Mouse (Mus musculus) retina, postnatal 1 day (tissue): ENCODE data around the gene Farp1.

Source experiments
- DNase-seq: peaks from one replicate; pipeline ENCODE4 v3.0.0-alpha.2; 2012

Gene Farp1

GRCm38 (mm10) chr14:121231232-121231631 is 196.2 kb downstream of the Farp1 start:
- DNase-seq, result no peak

- no peak for DNase-seq
Observed at GRCm38 (mm10) chr14:121234741-121235307, 199.8 kb downstream of the Farp1 start.

- no peak for DNase-seq
Observed at GRCm38 (mm10) chr14:121236736-121237135, 201.7 kb downstream of the Farp1 start.

GRCm38 (mm10) chr14:121238727-121239126 is 203.7 kb downstream of the Farp1 start:
- no peak for DNase-seq

GRCm38 (mm10) chr14:121239386-121239785 is 204.4 kb downstream of the Farp1 start:
- no peak for DNase-seq

- no peak for DNase-seq
Observed at GRCm38 (mm10) chr14:121244104-121244503, 209.1 kb downstream of the Farp1 start.

- DNase-seq, result no peak
Observed at GRCm38 (mm10) chr14:121246048-121246731, 211.2 kb downstream of the Farp1 start.

- no peak for DNase-seq
Observed at GRCm38 (mm10) chr14:121247287-121247686, 212.3 kb downstream of the Farp1 start.

GRCm38 (mm10) chr14:121248346-121248745 is 213.3 kb downstream of the Farp1 start:
- DNase-seq, result no peak

GRCm38 (mm10) chr14:121251099-121251498 is 216.1 kb downstream of the Farp1 start:
- no peak for DNase-seq

GRCm38 (mm10) chr14:121251708-121252107 is 216.7 kb downstream of the Farp1 start:
- DNase-seq, result no peak

- no peak for DNase-seq
Observed at GRCm38 (mm10) chr14:121252542-121252941, 217.5 kb downstream of the Farp1 start.

- DNase-seq, result no peak
Observed at GRCm38 (mm10) chr14:121254869-121255268, 219.9 kb downstream of the Farp1 start.

- no peak for DNase-seq
Observed at GRCm38 (mm10) chr14:121255469-121255868, 220.5 kb downstream of the Farp1 start.

GRCm38 (mm10) chr14:121256896-121257295 is 221.9 kb downstream of the Farp1 start:
- DNase-seq, result no peak

GRCm38 (mm10) chr14:121259332-121259731 is 224.3 kb downstream of the Farp1 start:
- no peak for DNase-seq

- DNase-seq, result peak; percentile 73
Observed at GRCm38 (mm10) chr14:121259789-121260188, 224.8 kb downstream of the Farp1 start.

GRCm38 (mm10) chr14:121261229-121261879 is 226.4 kb downstream of the Farp1 start:
- DNase-seq, result no peak

GRCm38 (mm10) chr14:121262606-121263005 is 227.6 kb downstream of the Farp1 start:
- DNase-seq, result no peak

GRCm38 (mm10) chr14:121263912-121264311 is 228.9 kb downstream of the Farp1 start:
- no peak for DNase-seq

GRCm38 (mm10) chr14:121264453-121264852 is 229.5 kb downstream of the Farp1 start:
- no peak for DNase-seq

GRCm38 (mm10) chr14:121267801-121268200 is 232.8 kb downstream of the Farp1 start:
- no peak for DNase-seq

GRCm38 (mm10) chr14:121270490-121270889 is 235.5 kb downstream of the Farp1 start:
- DNase-seq, result no peak

- DNase-seq, result no peak
Observed at GRCm38 (mm10) chr14:121274985-121275384, 240.0 kb downstream of the Farp1 start.
